Mouse (Mus musculus) midbrain, embryonic 14.5 days (tissue): ENCODE measurements at regions not wholly inside any gene's neighbourhood (a gene's known extent, or its start where the extent isn't known, plus 50 kb on each side); places are given as distances from the start of the nearest gene placed in this dataset.

Source experiments
- ATAC-seq: fragments of 200-750 bp; cut with Nextera tagmentation; 2 replicates; pipeline ENCODE4 v1.8.0; 2017; ENCODE audit warnings: moderate number of reproducible peaks, moderate library complexity; ENCODE audit not compliant: low FRiP score, low TSS enrichment
- DNase-seq: peaks from one replicate; pipeline ENCODE4 v3.0.0-alpha.2; 2015
- H3K27ac ChIP-seq: fragments of 300-500 bp; sonication (generic); replicated peaks from 2 replicates; pipeline ENCODE4 v1.5.1; 2014; ENCODE audit warnings: mild to moderate bottlenecking, low read depth, low read length, moderate library complexity
- H3K27me3 ChIP-seq: fragments of 300-500 bp; sonication (generic); 2 replicates; pipeline ENCODE4 v1.6.1; 2014; ENCODE audit warnings: low read length, control low read depth, mixed read lengths; ENCODE audit not compliant: control insufficient read depth, insufficient read depth
- H3K36me3 ChIP-seq: fragments of 300-500 bp; sonication (generic); 2 replicates; pipeline ENCODE4 v1.6.1; 2014; ENCODE audit warnings: low read length, control low read depth; ENCODE audit not compliant: control insufficient read depth, insufficient read depth
- H3K4me1 ChIP-seq: fragments of 300-500 bp; sonication (generic); 2 replicates; pipeline ENCODE4 v1.6.1; 2014; ENCODE audit warnings: mild to moderate bottlenecking, antibody characterized with exemption, low read length, control low read depth; ENCODE audit not compliant: control insufficient read depth, insufficient read depth
- H3K4me2 ChIP-seq: fragments of 300-500 bp; sonication (generic); 2 replicates; pipeline ENCODE4 v1.6.1; 2014; ENCODE audit warnings: mild to moderate bottlenecking, low read length, moderate library complexity
- H3K4me3 ChIP-seq: fragments of 300-500 bp; sonication (generic); replicated peaks from 2 replicates; pipeline ENCODE4 v1.5.1; 2014; ENCODE audit warnings: low read depth, low read length
- H3K9ac ChIP-seq: fragments of 300-500 bp; sonication (generic); replicated peaks from 2 replicates; pipeline ENCODE4 v1.6.1; 2014; ENCODE audit warnings: mild to moderate bottlenecking, low read length, moderate library complexity
- H3K9me3 ChIP-seq: fragments of 300-500 bp; sonication (generic); 2 replicates; pipeline ENCODE4 v1.6.1; 2016; ENCODE audit warnings: low read length, control low read depth, mixed read lengths; ENCODE audit not compliant: control insufficient read depth
- WGBS: fragments of 180-500 bp; shearing (Covaris S2); extraction: QIAGEN DNeasy Blood & Tissue Kit; methylation state at CpG from one replicate; pipeline ENCODE4 v1.1.7; 2014; 5-methylcytosine and 5-hydroxymethylcytosine counted together

- Histone ChIP-seq H3K9ac (no peak overlapping the region), H3K27ac (no peak overlapping the region), H3K36me3 (no peaks in the 10 kb centered on the region), H3K4me1 (no peaks in the 10 kb centered on the region), H3K4me2 (no peak overlapping the region), H3K9me3 (no peaks in the 10 kb centered on the region), H3K27me3 (no peaks in the 10 kb centered on the region), H3K4me3 (no peak overlapping the region)
- 89% methylated on average over 1 of the region's 1 CpGs for WGBS
- DNase-seq (no peak), ATAC-seq (no peak)
Measured at GRCm38 (mm10) chr13:110485515-110485914, 90.7 kb downstream of the Plk2 start.

- Histone ChIP-seq H3K4me1 (0 out of 2 replicates have a peak, but pooled peaks cover 7% of the 10 kb centered on the region), H3K4me2 (no peak overlapping the region), H3K27me3 (no peaks in the 10 kb centered on the region), H3K36me3 (no peaks in the 10 kb centered on the region), H3K9me3 (no peaks in the 10 kb centered on the region), H3K4me3 (no peak overlapping the region), H3K9ac (no peak overlapping the region), H3K27ac (no peak overlapping the region)
- ATAC-seq, result no peak
- WGBS, result 88% methylated on average over 2 of the region's 2 CpGs
- no peak for DNase-seq
Measured at GRCm38 (mm10) chr13:110490166-110490565, 95.3 kb downstream of the Plk2 start.

- H3K9me3 ChIP-seq, result no peaks in the 10 kb centered on the region
- peak; percentile 91 for ATAC-seq
- DNase-seq, result peak; percentile 88
- peak overlapping the region; percentile 69 for H3K27ac ChIP-seq
- H3K36me3 ChIP-seq, result no peaks in the 10 kb centered on the region
- H3K9ac ChIP-seq, result 0 out of 2 replicates have a peak overlapping the region, but pooled peaks have one; percentile 9
- 0 out of 2 replicates have a peak, but pooled peaks cover 7% of the 10 kb centered on the region for H3K4me1 ChIP-seq
- 28% methylated on average over 9 of the region's 9 CpGs for WGBS
- no peak overlapping the region for H3K4me3 ChIP-seq
- no peaks in the 10 kb centered on the region for H3K27me3 ChIP-seq
- peak overlapping the region; percentile 26 for H3K4me2 ChIP-seq
Measured at GRCm38 (mm10) chr13:110492296-110493001, 97.6 kb downstream of the Plk2 start.

- DNase-seq (no peak), ATAC-seq (peak; percentile 11; the same call in 1 of the 2 replicates)
- H3K4me2 ChIP-seq, result peak overlapping the region; percentile 26
- peak overlapping the region; percentile 69 for H3K27ac ChIP-seq
- WGBS, result 40% methylated on average over 7 of the region's 7 CpGs
- no peaks in the 10 kb centered on the region for H3K36me3 ChIP-seq
- no peaks in the 10 kb centered on the region for H3K27me3 ChIP-seq
- H3K4me3 ChIP-seq, result no peak overlapping the region
- no peaks in the 10 kb centered on the region for H3K9me3 ChIP-seq
- H3K9ac ChIP-seq, result 0 out of 2 replicates have a peak overlapping the region, but pooled peaks have one; percentile 9
- H3K4me1 ChIP-seq, result 0 out of 2 replicates have a peak, but pooled peaks cover 7% of the 10 kb centered on the region
Measured at GRCm38 (mm10) chr13:110493002-110493552, 98.2 kb downstream of the Plk2 start.

GRCm38 (mm10) chr13:110497461-110497860 is 102.6 kb downstream of the Plk2 start:
- DNase-seq (no peak), ATAC-seq (no peak)
- Histone ChIP-seq H3K4me1 (0 out of 2 replicates have a peak, but pooled peaks cover 7% of the 10 kb centered on the region), H3K9ac (no peak overlapping the region), H3K27ac (no peak overlapping the region), H3K27me3 (no peaks in the 10 kb centered on the region), H3K36me3 (no peaks in the 10 kb centered on the region), H3K9me3 (no peaks in the 10 kb centered on the region), H3K4me3 (no peak overlapping the region), H3K4me2 (no peak overlapping the region)
- 96% methylated on average over 3 of the region's 3 CpGs for whole genome bisulfite sequencing

- H3K9me3 ChIP-seq, result no peaks in the 10 kb centered on the region
- H3K4me3 ChIP-seq, result no peak overlapping the region
- DNase-seq (no peak), ATAC-seq (no peak)
- 70% methylated on average over 1 of the region's 1 CpGs for WGBS
- H3K4me2 ChIP-seq, result no peak overlapping the region
- H3K36me3 ChIP-seq, result no peaks in the 10 kb centered on the region
- H3K27ac ChIP-seq, result no peak overlapping the region
- no peak overlapping the region for H3K9ac ChIP-seq
- H3K4me1 ChIP-seq, result no peaks in the 10 kb centered on the region
- no peaks in the 10 kb centered on the region for H3K27me3 ChIP-seq
Measured at GRCm38 (mm10) chr13:110507814-110508362, 113.0 kb downstream of the Plk2 start.

- no peak overlapping the region for H3K9ac ChIP-seq
- H3K27ac ChIP-seq, result no peak overlapping the region
- H3K4me3 ChIP-seq, result no peak overlapping the region
- ATAC-seq (no peak), DNase-seq (no peak)
- no peaks in the 10 kb centered on the region for H3K4me1 ChIP-seq
- H3K36me3 ChIP-seq, result no peaks in the 10 kb centered on the region
- no peak overlapping the region for H3K4me2 ChIP-seq
- 87% methylated on average over 8 of the region's 8 CpGs for WGBS
- no peaks in the 10 kb centered on the region for H3K27me3 ChIP-seq
- no peaks in the 10 kb centered on the region for H3K9me3 ChIP-seq
Measured at GRCm38 (mm10) chr13:110517986-110518385, 123.1 kb downstream of the Plk2 start.

GRCm38 (mm10) chr13:110522974-110523373 is 128.1 kb downstream of the Plk2 start:
- Histone ChIP-seq H3K27ac (no peak overlapping the region), H3K36me3 (no peaks in the 10 kb centered on the region), H3K4me2 (no peak overlapping the region), H3K9ac (no peak overlapping the region), H3K9me3 (no peaks in the 10 kb centered on the region), H3K4me3 (no peak overlapping the region), H3K27me3 (no peaks in the 10 kb centered on the region), H3K4me1 (no peaks in the 10 kb centered on the region)
- no peak for ATAC-seq
- WGBS, result 91% methylated on average over 4 of the region's 4 CpGs
- no peak for DNase-seq
